Mouse (Mus musculus) cortical plate, adult 2 months (tissue): ENCODE results near the gene Acbd3. TPM values are rescaled to one million over a fixed set of nuclear protein-coding genes. Genes with fewer than 3 reads are reported as not detected.

Source experiments
- H3K27ac ChIP-seq: fragments of 200-500 bp; 2 replicates; pipeline ENCODE4 v1.5.1; 2012; ENCODE audit warnings: low read length, control low read depth, inconsistent platforms; ENCODE audit not compliant: insufficient read depth
- H3K4me1 ChIP-seq: fragments of 200-500 bp; 2 replicates; pipeline ENCODE4 v1.6.1; 2011; ENCODE audit warnings: low read length; ENCODE audit not compliant: control insufficient read depth, insufficient read depth
- H3K4me3 ChIP-seq: fragments of 200-500 bp; 2 replicates; pipeline ENCODE4 v1.5.1; 2011; ENCODE audit warnings: mild to moderate bottlenecking, low read length, control low read depth; ENCODE audit not compliant: insufficient read depth
- CTCF ChIP-seq: fragments of 200-500 bp; IDR thresholded peaks from 2 replicates; pipeline ENCODE4 v1.5.1; 2011; ENCODE audit warnings: mild to moderate bottlenecking, control low read depth, low read length; ENCODE audit not compliant: insufficient read depth; ENCODE audit errors: extremely low read depth
- POLR2A ChIP-seq: fragments of 200-500 bp; IDR thresholded peaks from 2 replicates; pipeline ENCODE4 v1.6.1; 2011; ENCODE audit warnings: mild to moderate bottlenecking, low read length, control low read depth; ENCODE audit not compliant: insufficient read depth; ENCODE audit errors: extremely low read depth
- polyA plus RNA-seq: library from polyadenylated mRNA; depleted of rRNA; stranded (reverse); fragments of >200 nt; gene quantifications from 2 replicates; pipeline ENCODE4 v1.2.3, GENCODE M21; 2012

Gene Acbd3
- polyA plus RNA-seq, 1 experiment: 22.5 TPM

DNA sequence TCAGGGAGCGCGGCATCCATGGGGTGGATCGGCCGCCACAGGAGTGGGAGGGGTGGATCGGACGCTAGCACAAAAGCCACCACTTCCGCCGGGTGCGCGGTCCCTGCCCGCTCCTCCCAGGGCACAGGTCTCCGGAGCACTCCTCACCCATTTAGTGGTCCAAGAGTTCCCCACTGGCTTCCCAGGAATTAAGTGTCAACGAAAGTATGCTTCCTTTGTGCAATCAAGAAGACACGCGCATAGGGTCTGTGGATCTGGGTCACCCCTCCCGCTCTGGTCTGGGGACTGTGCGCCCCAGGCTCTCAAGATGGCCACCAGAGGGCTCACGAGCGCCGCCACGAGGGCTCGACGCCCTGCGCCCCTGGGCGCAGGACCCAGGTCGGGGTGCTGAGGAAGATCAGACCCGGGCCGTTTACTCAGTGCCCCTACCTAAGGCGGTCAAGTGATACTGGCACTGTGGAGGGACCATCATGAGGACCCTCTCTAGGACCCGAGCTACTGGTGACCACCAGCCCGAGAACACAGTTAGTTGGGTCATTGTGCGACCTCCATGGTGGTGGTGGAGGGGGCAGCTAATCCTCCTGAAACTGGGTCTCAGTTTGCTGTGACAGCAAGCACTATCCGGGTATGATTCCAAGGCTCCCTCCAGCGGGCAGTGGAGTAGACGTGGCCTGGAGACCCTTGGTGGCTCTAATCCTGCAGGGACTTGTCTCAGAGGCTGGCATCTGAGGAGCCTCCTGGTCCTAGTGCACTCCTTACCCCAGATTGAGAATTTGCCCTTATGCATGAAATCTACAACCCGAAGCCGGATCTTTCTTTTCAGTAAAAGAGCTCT, 42.7 kb downstream of the Acbd3 start:
- peak overlapping the region; percentile 36 for H3K4me3 ChIP-seq
- peak; percentile 34; the same call in 1 of the 2 replicates for TF ChIP-seq CTCF
- no peak for TF ChIP-seq POLR2A

DNA sequence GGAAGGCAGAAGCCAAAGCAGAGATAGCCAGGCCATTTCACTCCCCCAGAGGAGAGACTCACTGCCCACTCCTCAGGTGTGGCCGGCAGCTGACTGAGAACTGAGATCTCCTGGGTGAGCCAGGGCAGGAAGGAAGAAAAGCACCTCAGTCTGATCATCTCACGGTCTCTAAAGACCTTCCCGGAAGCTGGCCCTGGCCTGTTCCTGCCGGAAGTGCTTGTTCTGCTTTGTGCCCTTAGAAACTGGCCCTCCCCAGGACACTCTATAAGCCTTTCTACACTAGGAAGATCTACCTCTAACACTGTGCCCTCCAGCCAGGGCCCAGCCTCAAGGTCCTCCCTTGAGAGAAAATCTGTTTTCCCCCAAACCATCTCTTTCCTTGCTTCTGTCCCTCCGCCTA, 45.5 kb downstream of the Acbd3 start:
- Histone ChIP-seq H3K27ac (no peak overlapping the region), H3K4me1 (peaks cover 1% of the 10 kb centered on the region; the same call in 1 of the 2 replicates), H3K4me3 (no peak overlapping the region)
- TF ChIP-seq POLR2A (no peak), CTCF (no peak)

More for the DNA sequence above, 42.7 kb downstream of the Acbd3 start:
- H3K4me1 ChIP-seq: no peaks in the 10 kb centered on the region
- H3K27ac ChIP-seq: no peak overlapping the region

DNA sequence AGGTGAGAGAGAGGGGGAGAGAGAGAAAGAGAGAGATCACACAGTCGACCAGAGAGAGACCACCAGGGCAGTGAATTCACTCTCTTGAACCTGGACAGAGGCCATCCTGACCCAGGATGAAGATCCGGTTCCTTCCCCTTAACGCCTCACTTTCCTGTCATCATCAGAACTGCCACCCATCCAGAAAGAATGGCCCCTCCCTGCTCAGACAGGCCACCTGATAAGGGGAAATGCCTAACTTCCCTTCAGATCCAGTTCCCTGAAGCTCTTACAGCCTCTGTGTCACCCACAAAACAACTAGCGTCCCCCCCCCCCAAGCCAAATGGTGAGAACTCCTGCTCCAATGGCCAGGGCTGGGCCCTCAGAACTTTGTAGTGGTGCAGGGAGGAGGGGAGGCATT, 45.9 kb downstream of the Acbd3 start:
- TF ChIP-seq POLR2A (no peak), CTCF (no peak)
- no peak overlapping the region for H3K4me3 ChIP-seq
- no peak overlapping the region for H3K27ac ChIP-seq
- H3K4me1 ChIP-seq: peaks cover 1% of the 10 kb centered on the region; the same call in 1 of the 2 replicates

GRCm38 (mm10) chr1:180772291-180772690, 46.4 kb downstream of the Acbd3 start:
- peaks cover 1% of the 10 kb centered on the region; the same call in 1 of the 2 replicates for H3K4me1 ChIP-seq

DNA sequence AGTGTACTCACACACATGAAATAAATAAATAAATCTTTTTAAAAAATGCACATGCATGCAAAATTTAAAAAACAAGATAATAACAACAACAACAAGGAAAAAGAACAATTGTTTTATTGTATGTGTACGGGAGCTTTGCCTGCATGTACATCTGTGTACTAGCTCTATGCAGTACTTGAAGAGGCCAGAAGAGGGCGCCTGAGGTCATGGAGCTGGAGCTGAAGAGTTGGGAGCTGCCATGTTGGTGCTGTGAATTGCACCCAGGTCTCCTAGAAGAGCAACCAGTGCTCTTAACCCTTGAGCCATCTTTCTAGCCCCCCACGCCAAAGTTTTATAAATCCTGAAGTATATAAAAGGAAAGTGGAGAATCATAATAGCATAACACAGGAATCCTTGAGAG, 48.8 kb downstream of the Acbd3 start:
- Histone ChIP-seq H3K4me3 (no peak overlapping the region), H3K27ac (no peak overlapping the region), H3K4me1 (peaks cover 1% of the 10 kb centered on the region; the same call in 1 of the 2 replicates)
- TF ChIP-seq CTCF: peak; percentile 24; the same call in 1 of the 2 replicates
- TF ChIP-seq POLR2A: no peak

More at GRCm38 (mm10) chr1:180772291-180772690, 46.4 kb downstream of the Acbd3 start:
- no peak overlapping the region for H3K4me3 ChIP-seq
- no peak overlapping the region for H3K27ac ChIP-seq
- TF ChIP-seq POLR2A (no peak), CTCF (no peak)

DNA sequence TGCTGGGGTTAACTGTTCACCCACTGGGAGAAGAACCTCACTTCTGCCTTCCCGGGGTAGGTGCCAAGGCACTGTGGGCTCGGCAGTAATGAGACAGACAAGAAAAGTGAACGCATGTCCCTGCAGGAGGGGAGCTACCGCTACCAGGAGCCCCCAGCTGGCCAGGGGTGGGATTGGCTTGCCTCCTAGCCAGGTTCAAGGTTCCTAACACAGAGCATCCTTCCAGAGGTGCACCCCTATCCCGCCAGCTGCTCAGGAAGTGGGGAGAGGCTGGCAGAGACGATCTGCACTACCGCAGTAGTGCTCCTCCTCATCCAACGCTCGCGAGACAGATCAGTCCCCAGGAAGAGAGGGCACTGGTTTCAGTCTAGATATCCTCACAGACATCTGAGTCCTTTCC, 49.5 kb downstream of the Acbd3 start:
- peaks cover 1% of the 10 kb centered on the region; the same call in 1 of the 2 replicates for H3K4me1 ChIP-seq
- TF ChIP-seq POLR2A: no peak
- no peak for TF ChIP-seq CTCF
- no peak overlapping the region for H3K4me3 ChIP-seq
- no peak overlapping the region for H3K27ac ChIP-seq

DNA sequence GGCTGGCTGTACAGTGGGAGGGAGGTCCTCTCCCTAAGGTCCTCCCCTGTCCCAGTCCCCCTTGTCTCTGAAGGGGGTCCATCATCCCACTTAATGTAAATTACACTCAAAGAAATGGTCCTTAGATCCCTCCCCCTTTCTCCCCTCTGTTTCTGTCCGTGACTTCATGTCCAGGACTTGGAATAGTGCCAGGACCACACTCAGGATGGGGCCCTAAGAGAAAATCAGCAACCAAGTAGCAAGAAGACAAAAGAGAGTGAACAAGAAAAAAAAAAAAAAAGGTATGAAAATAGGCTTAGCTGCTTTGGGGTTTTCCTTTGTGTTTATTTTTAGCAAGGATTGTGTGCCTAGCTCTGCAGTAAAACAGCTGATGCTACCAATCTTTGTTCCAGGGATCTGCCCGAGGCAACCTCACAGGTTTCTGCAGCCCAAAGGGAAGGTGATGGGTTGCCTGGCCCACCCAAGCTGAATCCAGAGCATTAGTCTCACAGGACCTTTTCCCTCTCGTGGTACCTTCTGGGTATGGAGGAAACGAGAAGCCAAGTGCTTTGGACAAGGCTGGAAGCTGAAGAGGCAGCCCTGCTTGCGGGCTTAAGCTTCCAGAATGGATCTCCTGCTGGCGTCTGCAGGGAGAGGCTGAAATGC, 50.1 kb downstream of the Acbd3 start:
- peaks cover 1% of the 10 kb centered on the region; the same call in 1 of the 2 replicates for H3K4me1 ChIP-seq
- no peak overlapping the region for H3K27ac ChIP-seq
- TF ChIP-seq POLR2A (no peak), CTCF (no peak)
- H3K4me3 ChIP-seq: no peak overlapping the region

- TF ChIP-seq CTCF (no peak), POLR2A (no peak)
- no peak overlapping the region for H3K4me3 ChIP-seq
- no peak overlapping the region for H3K27ac ChIP-seq
These were observed 50.7 kb downstream of the Acbd3 start for GRCm38 (mm10) chr1:180776494-180776893.

GRCm38 (mm10) chr1:180777289-180777659, 51.4 kb downstream of the Acbd3 start:
- H3K27ac ChIP-seq: 0 out of 2 replicates have a peak overlapping the region, but pooled peaks have one; percentile 5
- peaks cover 1% of the 10 kb centered on the region; the same call in 1 of the 2 replicates for H3K4me1 ChIP-seq
- TF ChIP-seq CTCF (no peak), POLR2A (no peak)
- H3K4me3 ChIP-seq: peak overlapping the region; percentile 72

More at GRCm38 (mm10) chr1:180776494-180776893, 50.7 kb downstream of the Acbd3 start:
- H3K4me1 ChIP-seq: peaks cover 1% of the 10 kb centered on the region; the same call in 1 of the 2 replicates
